Mouse (Mus musculus) embryonic stem cell, embryonic (primary cell): Measurements from ENCODE around the gene Fam126b.

Experiments
- CTCF ChIA-PET, 4 experiments: fragments of 300-600 bp in 2 of 4; fragments of 350-600 bp in 2 of 4; sonication (Branson Sonifier 250); formaldehyde crosslinking; loops; one replicate each; lab custom pipeline; 2022; ENCODE audit warnings: inconsistent platforms in 2 of 4; lab: Charles Lee
- POLR2A ChIA-PET, 4 experiments: fragments of 300-600 bp in 2 of 4; fragments of 350-600 bp in 2 of 4; sonication (Branson Sonifier 250); formaldehyde crosslinking; loops; one replicate each; lab custom pipeline; 2022; ENCODE audit warnings: antibody characterized with exemption in 4 of 4, inconsistent platforms in 1 of 4; lab: Charles Lee

Fam126b gene

GRCm38 (mm10) chr1:58585373-58586170, 551 bp downstream of the Fam126b start:
- CTCF ChIA-PET: interaction anchor here in 1 of 4 experiments (1.7 kb wide), 1 partner anchor 161 kb away, joined by 5 read pairs; no protein-coding TSS in a partner anchor
- POLR2A ChIA-PET: interaction anchor here in 3 of 4 experiments (0.5 to 2.5 kb wide), 23 partner anchors 11 to 651 kb away, joined by 3 to 16 read pairs (median 3); partner anchors contain the start of genes Als2 (in 1 of the 3), Bzw1 (in 1 of the 3), Cflar (in 1 of the 3) and Clk1 (in 1 of the 3)

- CTCF ChIA-PET: interaction anchor here in 1 of 4 experiments (1.9 kb wide), 1 partner anchor 163 kb away, joined by 6 read pairs; no protein-coding TSS in a partner anchor
- POLR2A ChIA-PET: interaction anchor here in 2 of 4 experiments (1.2 to 1.4 kb wide), 2 partner anchors 11 to 74 kb away, joined by 3 read pairs; no protein-coding TSS in a partner anchor
Observed at GRCm38 (mm10) chr1:58584271-58584670, 1.9 kb downstream of the Fam126b start.

- CTCF ChIA-PET: interaction anchor here in 1 of 4 experiments (0.6 to 1.9 kb wide), 2 partner anchors 164 to 352 kb away, joined by 3 to 6 read pairs; no protein-coding TSS in a partner anchor
- POLR2A ChIA-PET: interaction anchor here in 2 of 4 experiments (0.9 to 1.5 kb wide), 4 partner anchors 12 to 78 kb away, joined by 3 to 5 read pairs (median 4); partner anchors contain the start of gene Orc2 (in 1 of the 2)
Observed at GRCm38 (mm10) chr1:58582611-58583010, 3.5 kb downstream of the Fam126b start.

DNA sequence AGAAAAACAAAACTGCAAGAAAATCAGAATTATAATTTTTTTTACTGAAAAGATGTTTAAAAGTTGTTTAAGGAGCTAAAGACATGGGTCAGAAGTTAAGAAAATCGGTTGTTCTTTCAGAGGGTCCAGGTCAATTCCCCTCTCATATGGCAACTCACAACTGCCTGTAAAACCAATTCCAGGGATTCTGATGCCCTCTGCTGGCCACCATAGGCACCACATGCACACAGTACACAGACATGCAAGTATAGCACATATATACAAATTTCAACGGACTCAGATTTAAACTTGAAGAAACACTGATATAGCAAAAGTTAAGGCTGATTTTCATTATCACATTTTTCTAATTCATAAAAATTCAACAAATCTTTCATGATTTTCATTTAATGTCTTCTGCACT, 6.9 kb downstream of the Fam126b start:
- CTCF ChIA-PET: interaction anchor here in 2 of 4 experiments (0.6 to 0.9 kb wide), 4 partner anchors 9 to 168 kb away, joined by 3 to 4 read pairs (median 4); no protein-coding TSS in a partner anchor
- POLR2A ChIA-PET: interaction anchor here in 1 of 4 experiments (1.0 to 1.3 kb wide), 3 partner anchors 9 to 177 kb away, joined by 3 to 4 read pairs (median 4); no protein-coding TSS in a partner anchor

DNA sequence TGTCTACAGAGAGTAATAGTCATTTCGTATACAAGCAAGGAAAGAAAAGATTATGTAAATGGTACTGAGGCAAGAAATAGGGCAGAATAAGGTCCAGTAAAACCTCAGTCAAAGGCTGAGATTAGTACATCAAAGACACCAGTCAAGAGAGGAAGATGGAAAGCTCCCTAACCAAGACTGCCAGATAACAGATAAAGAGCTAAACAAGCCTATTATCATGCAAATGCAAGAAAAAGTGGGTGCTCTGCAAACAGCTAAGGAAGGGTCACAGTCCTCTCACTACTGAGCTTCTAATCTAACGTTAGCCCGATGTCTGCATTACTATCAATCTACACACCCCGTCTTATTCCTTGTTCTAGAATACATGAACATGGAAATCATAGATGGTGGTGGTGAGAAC, 15.7 kb downstream of the Fam126b start:
- POLR2A ChIA-PET: interaction anchor here in 2 of 4 experiments (0.5 to 2.4 kb wide), 11 partner anchors 8 to 391 kb away, joined by 3 to 12 read pairs (median 4); partner anchors contain the start of genes Orc2 (in 2 of the 2), Clk1 (in 1 of the 2), Fam126b (in 1 of the 2) and Ndufb3 (in 1 of the 2)

GRCm38 (mm10) chr1:58568456-58569130, 17.5 kb downstream of the Fam126b start:
- POLR2A ChIA-PET: interaction anchor here in 2 of 4 experiments (0.8 to 1.8 kb wide), 5 partner anchors 10 to 30 kb away, joined by 3 to 5 read pairs (median 4); partner anchors contain the start of genes Fam126b (in 1 of the 2) and Ndufb3 (in 1 of the 2)

More for the DNA sequence above, 15.7 kb downstream of the Fam126b start:
- CTCF ChIA-PET: interaction anchor here (0.8 to 1.7 kb wide), 6 partner anchors 8 to 177 kb away, joined by 3 to 7 read pairs (median 4); no protein-coding TSS in a partner anchor

GRCm38 (mm10) chr1:58566621-58567020, 19.5 kb downstream of the Fam126b start:
- CTCF ChIA-PET: no interaction called here
- POLR2A ChIA-PET: interaction anchor here in 1 of 4 experiments (1.5 kb wide), 1 partner anchor 10 kb away, joined by 3 read pairs; no protein-coding TSS in a partner anchor

More at GRCm38 (mm10) chr1:58568456-58569130, 17.5 kb downstream of the Fam126b start:
- CTCF ChIA-PET: no interaction called here

DNA sequence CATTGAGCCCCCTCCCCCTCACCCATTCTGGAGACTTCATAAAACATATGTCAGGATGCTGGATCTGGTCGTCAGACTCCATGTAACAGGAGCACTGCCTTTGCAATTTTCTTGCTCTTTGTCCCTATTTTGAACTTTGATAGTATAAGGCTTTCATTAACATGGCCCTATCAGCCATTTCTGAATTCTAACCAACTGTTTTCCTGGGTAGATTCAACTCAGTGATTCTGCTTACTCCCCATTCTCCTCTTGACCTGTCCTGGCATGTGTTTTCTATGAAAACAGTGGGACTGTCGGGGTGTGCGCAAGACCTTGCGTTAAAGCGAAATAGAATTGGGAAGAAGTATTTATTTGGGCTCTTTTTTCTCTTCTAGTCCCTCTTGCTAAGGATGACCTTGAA, 21.1 kb downstream of the Fam126b start:
- ChIA-PET CTCF (interaction anchor here in 1 of 4 experiments (0.6 kb wide), 1 partner anchor 537 kb away, joined by 4 read pairs; no protein-coding TSS in a partner anchor), POLR2A (interaction anchor here in 1 of 4 experiments (1.5 kb wide), 1 partner anchor 9 kb away, joined by 3 read pairs; no protein-coding TSS in a partner anchor)

DNA sequence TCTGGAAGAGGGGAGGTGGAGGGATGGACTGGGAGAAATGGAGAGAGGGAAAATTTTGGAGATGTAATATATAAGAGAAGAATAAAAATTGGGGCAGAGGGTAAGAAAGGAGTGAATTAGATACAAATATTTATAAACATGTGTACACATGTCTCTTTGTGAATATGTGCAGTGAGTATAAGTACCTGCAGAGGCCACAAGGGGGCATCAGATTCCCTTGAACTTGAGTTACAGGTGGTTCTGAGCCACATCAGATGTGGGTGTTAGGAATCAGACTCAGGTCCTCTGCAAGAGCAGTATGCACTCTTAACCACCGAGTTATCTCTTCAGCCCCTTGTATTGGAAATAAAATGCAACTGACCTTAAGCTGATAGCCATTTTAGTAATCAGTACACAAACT, 23.7 kb downstream of the Fam126b start:
- POLR2A ChIA-PET: interaction anchor here in 1 of 4 experiments (0.6 kb wide), 1 partner anchor 76 kb away, joined by 4 read pairs; no protein-coding TSS in a partner anchor

DNA sequence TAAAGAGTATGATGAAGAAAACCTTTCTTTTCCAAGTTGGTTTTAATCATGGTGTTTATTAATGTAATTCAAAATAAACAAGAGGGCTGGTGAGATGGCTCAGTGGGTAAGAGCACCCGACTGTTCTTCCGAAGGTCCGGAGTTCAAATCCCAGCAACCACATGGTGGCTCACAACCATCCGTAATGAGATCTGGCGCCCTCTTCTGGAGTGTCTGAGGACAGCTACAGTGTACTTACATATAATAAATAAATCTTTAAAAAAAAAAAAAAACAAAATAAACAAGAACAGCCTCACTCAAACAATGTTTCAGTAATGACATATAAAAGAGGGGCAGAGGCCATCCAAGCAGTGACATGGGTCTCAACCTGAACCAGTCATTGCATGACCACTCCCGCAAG, 25.8 kb downstream of the Fam126b start:
- POLR2A ChIA-PET: interaction anchor here in 2 of 4 experiments (0.6 to 0.9 kb wide), 2 partner anchors 10 to 138 kb away, joined by 3 to 4 read pairs; no protein-coding TSS in a partner anchor
- CTCF ChIA-PET: interaction anchor here in 3 of 4 experiments (0.6 to 1.5 kb wide), 3 partner anchors 11 to 112 kb away, joined by 4 to 7 read pairs (median 6); no protein-coding TSS in a partner anchor

More for the DNA sequence above, 23.7 kb downstream of the Fam126b start:
- CTCF ChIA-PET: interaction anchor here in 3 of 4 experiments (0.5 to 2.0 kb wide), 6 partner anchors 8 to 580 kb away, joined by 3 to 7 read pairs (median 4); no protein-coding TSS in a partner anchor

- POLR2A ChIA-PET: no interaction called here
- CTCF ChIA-PET: no interaction called here
Observed at GRCm38 (mm10) chr1:58541386-58541785, 44.7 kb downstream of the Fam126b start.

GRCm38 (mm10) chr1:58507249-58507648, 78.9 kb downstream of the Fam126b start:
- POLR2A ChIA-PET: interaction anchor here in 1 of 4 experiments (0.6 kb wide), 1 partner anchor 1954 kb away, joined by 4 read pairs; no protein-coding TSS in a partner anchor
- CTCF ChIA-PET: no interaction called here

GRCm38 (mm10) chr1:58504577-58505254, 81.4 kb downstream of the Fam126b start, which contains the start of gene Orc2:
Orc2 (minus strand) TSS chr1:58505109.
- ChIA-PET POLR2A (interaction anchor here (0.5 to 4.8 kb wide), 76 partner anchors 9 to 887 kb away, joined by 3 to 44 read pairs (median 4); partner anchors contain the start of genes Ppil3 (in 4 of the 4), Clk1 (in 3 of the 4), Nif3l1 (in 3 of the 4) and Bzw1 (in 2 of the 4)), CTCF (interaction anchor here in 1 of 4 experiments (0.6 to 1.0 kb wide), 3 partner anchors 242 to 1145 kb away, joined by 3 read pairs; no protein-coding TSS in a partner anchor)

GRCm38 (mm10) chr1:58503793-58504370, 82.2 kb downstream of the Fam126b start:
- POLR2A ChIA-PET: interaction anchor here (0.5 to 4.8 kb wide), 37 partner anchors 9 to 469 kb away, joined by 3 to 44 read pairs (median 5); partner anchors contain the start of genes Ppil3 (in 4 of the 4), Clk1 (in 3 of the 4), Nif3l1 (in 3 of the 4) and Bzw1 (in 1 of the 4)
- CTCF ChIA-PET: no interaction called here

DNA sequence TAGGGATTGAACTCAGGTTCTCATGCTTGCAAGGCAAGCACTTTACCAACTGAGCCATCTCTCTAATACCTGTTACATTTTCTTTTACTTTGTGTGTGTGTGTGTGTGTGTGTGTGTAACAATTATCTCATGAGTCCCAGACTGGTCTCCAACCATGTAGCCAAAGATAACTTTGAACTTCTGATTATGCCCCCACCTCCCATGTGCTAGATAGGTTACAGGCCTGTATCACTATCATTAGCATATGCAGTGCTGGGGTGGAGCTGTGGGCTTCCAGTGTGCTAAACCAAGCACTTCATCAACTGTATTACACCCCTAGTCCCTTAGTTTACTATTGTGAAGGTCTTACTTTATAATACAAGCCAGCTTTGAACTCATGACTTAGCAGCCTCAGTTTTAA, 83.0 kb downstream of the Fam126b start:
- ChIA-PET POLR2A (interaction anchor here in 3 of 4 experiments (0.5 to 4.8 kb wide), 19 partner anchors 8 to 292 kb away, joined by 3 to 44 read pairs (median 5); partner anchors contain the start of genes Clk1 (in 2 of the 3), Nif3l1 (in 2 of the 3), Ppil3 (in 2 of the 3) and Bzw1 (in 1 of the 3)), CTCF (interaction anchor here in 1 of 4 experiments (0.8 kb wide), 1 partner anchor 75 kb away, joined by 3 read pairs; no protein-coding TSS in a partner anchor)

DNA sequence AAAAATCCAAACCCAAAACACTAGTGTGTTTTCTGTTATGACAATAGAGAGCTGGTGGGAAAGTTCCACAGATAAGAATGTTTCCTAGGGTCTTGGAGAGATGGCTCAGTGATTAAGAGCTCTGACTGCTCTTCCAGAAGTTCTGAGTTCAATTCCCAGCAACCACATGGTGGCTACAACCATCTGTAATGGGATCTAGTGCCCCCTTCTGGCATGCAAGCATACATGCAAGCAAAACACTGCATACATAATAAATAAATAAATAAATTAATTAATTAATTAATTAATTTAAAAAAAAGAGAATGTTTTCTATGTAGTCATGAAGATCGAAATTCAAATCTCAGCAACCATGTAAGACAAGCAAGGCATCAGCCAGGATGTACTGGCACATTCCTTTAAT, 87.4 kb downstream of the Fam126b start:
- POLR2A ChIA-PET: interaction anchor here in 2 of 4 experiments (0.7 to 0.9 kb wide), 4 partner anchors 12 to 108 kb away, joined by 3 read pairs; partner anchors contain the start of gene Clk1 (in 1 of the 2)
- CTCF ChIA-PET: interaction anchor here in 2 of 4 experiments (0.6 to 0.7 kb wide), 3 partner anchors 21 to 140 kb away, joined by 3 read pairs; no protein-coding TSS in a partner anchor
